Mouse (Mus musculus) limb, embryonic 12.5 days (tissue): ENCODE measurements at regions not wholly inside any gene's neighbourhood (a gene's known extent, or its start where the extent isn't known, plus 50 kb on each side); places are given as distances from the start of the nearest gene placed in this dataset.

ENCODE experiments used
- ATAC-seq: fragments of 200-750 bp; cut with Nextera tagmentation; 2 replicates; pipeline ENCODE4 v1.8.0; 2017; ENCODE audit warnings: low read depth, moderate TSS enrichment; ENCODE audit not compliant: insufficient number of reproducible peaks, insufficient read depth, low FRiP score, low TSS enrichment
- H3K27ac ChIP-seq: fragments of 300-500 bp; sonication (generic); 2 replicates; pipeline ENCODE4 v1.5.1; 2016; ENCODE audit warnings: mild to moderate bottlenecking, moderate library complexity
- H3K27me3 ChIP-seq: fragments of 300-500 bp; sonication (generic); 2 replicates; pipeline ENCODE4 v1.6.1; 2016; ENCODE audit warnings: mild to moderate bottlenecking, moderate library complexity
- H3K36me3 ChIP-seq: fragments of 300-500 bp; sonication (generic); 2 replicates; pipeline ENCODE4 v1.6.1; 2016; ENCODE audit warnings: mild to moderate bottlenecking, moderate library complexity
- H3K4me1 ChIP-seq: fragments of 300-500 bp; sonication (generic); replicated peaks from 2 replicates; pipeline ENCODE4 v1.6.1; 2016
- H3K4me2 ChIP-seq: fragments of 300-500 bp; sonication (generic); 2 replicates; pipeline ENCODE4 v1.6.1; 2016; ENCODE audit warnings: mild to moderate bottlenecking, moderate library complexity
- H3K4me3 ChIP-seq: fragments of 300-500 bp; sonication (generic); replicated peaks from 2 replicates; pipeline ENCODE4 v1.5.1; 2016; ENCODE audit warnings: mild to moderate bottlenecking
- H3K9ac ChIP-seq: fragments of 300-500 bp; sonication (generic); replicated peaks from 2 replicates; pipeline ENCODE4 v1.6.1; 2016; ENCODE audit warnings: mild to moderate bottlenecking, moderate library complexity
- H3K9me3 ChIP-seq: fragments of 300-500 bp; sonication (generic); 2 replicates; pipeline ENCODE4 v1.6.1; 2016; ENCODE audit warnings: mild to moderate bottlenecking, moderate library complexity
- WGBS: fragments of 180-500 bp; shearing (Covaris S2); methylation state at CpG from one replicate; pipeline ENCODE4 v1.1.7; 2016; 5-methylcytosine and 5-hydroxymethylcytosine counted together

GRCm38 (mm10) chr9:85483248-85483647 is 156.1 kb upstream of the Tent5a start:
- Histone ChIP-seq H3K9me3 (no peaks in the 10 kb centered on the region), H3K4me2 (no peak overlapping the region), H3K4me3 (no peak overlapping the region), H3K4me1 (no peaks in the 10 kb centered on the region), H3K36me3 (no peaks in the 10 kb centered on the region), H3K27ac (no peak overlapping the region), H3K9ac (no peak overlapping the region), H3K27me3 (no peaks in the 10 kb centered on the region)
- WGBS, result 91% methylated on average over 4 of the region's 4 CpGs
- ATAC-seq, result no peak

GRCm38 (mm10) chr9:85480566-85480965 is 153.4 kb upstream of the Tent5a start:
- WGBS, result 77% methylated on average over 2 of the region's 2 CpGs
- Histone ChIP-seq H3K27me3 (no peaks in the 10 kb centered on the region), H3K4me3 (no peak overlapping the region), H3K4me2 (no peak overlapping the region), H3K27ac (no peak overlapping the region), H3K4me1 (no peaks in the 10 kb centered on the region), H3K9ac (no peak overlapping the region), H3K36me3 (no peaks in the 10 kb centered on the region), H3K9me3 (no peaks in the 10 kb centered on the region)
- ATAC-seq, result no peak

- H3K9ac ChIP-seq, result no peak overlapping the region
- no peak for ATAC-seq
- no peaks in the 10 kb centered on the region for H3K27me3 ChIP-seq
- no peak overlapping the region for H3K27ac ChIP-seq
- H3K9me3 ChIP-seq, result no peaks in the 10 kb centered on the region
- no peak overlapping the region for H3K4me3 ChIP-seq
- H3K4me2 ChIP-seq, result no peak overlapping the region
- H3K36me3 ChIP-seq, result no peaks in the 10 kb centered on the region
- H3K4me1 ChIP-seq, result no peaks in the 10 kb centered on the region
- WGBS, result 76% methylated on average over 3 of the region's 3 CpGs
Observed at GRCm38 (mm10) chr9:85475214-85475613, 148.1 kb upstream of the Tent5a start.

GRCm38 (mm10) chr9:85470264-85470821 is 143.2 kb upstream of the Tent5a start:
- H3K36me3 ChIP-seq, result no peaks in the 10 kb centered on the region
- no peaks in the 10 kb centered on the region for H3K9me3 ChIP-seq
- 80% methylated on average over 8 of the region's 8 CpGs for WGBS
- no peaks in the 10 kb centered on the region for H3K27me3 ChIP-seq
- no peak for ATAC-seq
- H3K27ac ChIP-seq, result no peak overlapping the region
- no peak overlapping the region for H3K4me3 ChIP-seq
- no peaks in the 10 kb centered on the region for H3K4me1 ChIP-seq
- no peak overlapping the region for H3K9ac ChIP-seq
- no peak overlapping the region for H3K4me2 ChIP-seq

GRCm38 (mm10) chr9:85469288-85469687 is 142.1 kb upstream of the Tent5a start:
- no peak for ATAC-seq
- H3K36me3 ChIP-seq, result no peaks in the 10 kb centered on the region
- no peak overlapping the region for H3K4me3 ChIP-seq
- no peaks in the 10 kb centered on the region for H3K4me1 ChIP-seq
- H3K4me2 ChIP-seq, result no peak overlapping the region
- H3K9me3 ChIP-seq, result no peaks in the 10 kb centered on the region
- H3K27me3 ChIP-seq, result no peaks in the 10 kb centered on the region
- 51% methylated on average over 2 of the region's 3 CpGs for WGBS
- no peak overlapping the region for H3K9ac ChIP-seq
- H3K27ac ChIP-seq, result no peak overlapping the region

GRCm38 (mm10) chr9:85466671-85467070 is 139.5 kb upstream of the Tent5a start:
- no peak for ATAC-seq
- Histone ChIP-seq H3K4me1 (no peaks in the 10 kb centered on the region), H3K9ac (no peak overlapping the region), H3K4me2 (no peak overlapping the region), H3K36me3 (no peaks in the 10 kb centered on the region), H3K9me3 (no peaks in the 10 kb centered on the region), H3K27ac (no peak overlapping the region), H3K27me3 (no peaks in the 10 kb centered on the region), H3K4me3 (no peak overlapping the region)
- WGBS, result 72% methylated on average over 5 of the region's 5 CpGs

GRCm38 (mm10) chr9:85459062-85459805 is 132.1 kb upstream of the Tent5a start:
- no peak for ATAC-seq
- no peaks in the 10 kb centered on the region for H3K9me3 ChIP-seq

GRCm38 (mm10) chr9:85458356-85458755 is 131.2 kb upstream of the Tent5a start:
- Histone ChIP-seq H3K9ac (no peak overlapping the region), H3K4me3 (no peak overlapping the region), H3K27me3 (no peaks in the 10 kb centered on the region), H3K4me1 (no peaks in the 10 kb centered on the region), H3K4me2 (no peak overlapping the region), H3K27ac (no peak overlapping the region), H3K36me3 (no peaks in the 10 kb centered on the region), H3K9me3 (no peaks in the 10 kb centered on the region)
- ATAC-seq, result no peak
- WGBS, result 62% methylated on average over 2 of the region's 2 CpGs

More at GRCm38 (mm10) chr9:85459062-85459805, 132.1 kb upstream of the Tent5a start:
- Histone ChIP-seq H3K4me3 (no peak overlapping the region), H3K9ac (no peak overlapping the region), H3K27me3 (no peaks in the 10 kb centered on the region), H3K36me3 (no peaks in the 10 kb centered on the region), H3K27ac (no peak overlapping the region), H3K4me1 (no peaks in the 10 kb centered on the region), H3K4me2 (no peak overlapping the region)
- 80% methylated on average over 3 of the region's 3 CpGs for WGBS

- H3K4me2 ChIP-seq, result no peak overlapping the region
- WGBS, result 69% methylated on average over 5 of the region's 5 CpGs
- ATAC-seq, result no peak
Observed at GRCm38 (mm10) chr9:85457400-85457799, 130.3 kb upstream of the Tent5a start.

GRCm38 (mm10) chr9:85455382-85455781 is 128.2 kb upstream of the Tent5a start:
- no peak for ATAC-seq
- H3K4me3 ChIP-seq, result no peak overlapping the region
- no peaks in the 10 kb centered on the region for H3K4me1 ChIP-seq
- H3K9me3 ChIP-seq, result no peaks in the 10 kb centered on the region
- H3K9ac ChIP-seq, result no peak overlapping the region
- H3K36me3 ChIP-seq, result no peaks in the 10 kb centered on the region
- H3K27me3 ChIP-seq, result no peaks in the 10 kb centered on the region
- H3K27ac ChIP-seq, result no peak overlapping the region
- no peak overlapping the region for H3K4me2 ChIP-seq
- WGBS, result 89% methylated on average over 4 of the region's 4 CpGs

More at GRCm38 (mm10) chr9:85457400-85457799, 130.3 kb upstream of the Tent5a start:
- no peaks in the 10 kb centered on the region for H3K9me3 ChIP-seq
- H3K4me3 ChIP-seq, result no peak overlapping the region
- H3K27me3 ChIP-seq, result no peaks in the 10 kb centered on the region
- H3K4me1 ChIP-seq, result no peaks in the 10 kb centered on the region
- no peak overlapping the region for H3K9ac ChIP-seq
- no peaks in the 10 kb centered on the region for H3K36me3 ChIP-seq
- H3K27ac ChIP-seq, result no peak overlapping the region

- Histone ChIP-seq H3K9ac (no peak overlapping the region), H3K27ac (no peak overlapping the region)
- no peak for ATAC-seq
Observed at GRCm38 (mm10) chr9:85452196-85452857, 125.2 kb upstream of the Tent5a start.

More at GRCm38 (mm10) chr9:85452196-85452857, 125.2 kb upstream of the Tent5a start:
- WGBS, result 72% methylated on average over 8 of the region's 8 CpGs
- Histone ChIP-seq H3K27me3 (no peaks in the 10 kb centered on the region), H3K36me3 (no peaks in the 10 kb centered on the region), H3K4me1 (no peaks in the 10 kb centered on the region), H3K4me2 (no peak overlapping the region), H3K4me3 (no peak overlapping the region), H3K9me3 (no peaks in the 10 kb centered on the region)
